Mouse (Mus musculus): Measurements from ENCODE around the gene Arl5c.

Arl5c gene

GRCm38 (mm10) chr11:97947426-97947825, 48.6 kb downstream of the Arl5c start:
- no peak for TF ChIP-seq GATA4 (IDR thresholded peaks at IDR 0.05; ENCODE audit: insufficient replicate concordance, low read length)

GRCm38 (mm10) chr11:97945031-97945430, 51.0 kb downstream of the Arl5c start:
- TF ChIP-seq GATA4 (IDR thresholded peaks at IDR 0.05; ENCODE audit: insufficient replicate concordance, low read length), result no peak

GRCm38 (mm10) chr11:97943256-97943655, 52.7 kb downstream of the Arl5c start:
- no peak for TF ChIP-seq GATA4 (IDR thresholded peaks at IDR 0.05; ENCODE audit: insufficient replicate concordance, low read length)

GRCm38 (mm10) chr11:97942420-97943111, 53.4 kb downstream of the Arl5c start:
- TF ChIP-seq GATA4 (IDR thresholded peaks at IDR 0.05; ENCODE audit: insufficient replicate concordance, low read length), result no peak

Data from liver, adult (tissue).